Mouse (Mus musculus): ENCODE data around the gene Tbc1d13.

DNA sequence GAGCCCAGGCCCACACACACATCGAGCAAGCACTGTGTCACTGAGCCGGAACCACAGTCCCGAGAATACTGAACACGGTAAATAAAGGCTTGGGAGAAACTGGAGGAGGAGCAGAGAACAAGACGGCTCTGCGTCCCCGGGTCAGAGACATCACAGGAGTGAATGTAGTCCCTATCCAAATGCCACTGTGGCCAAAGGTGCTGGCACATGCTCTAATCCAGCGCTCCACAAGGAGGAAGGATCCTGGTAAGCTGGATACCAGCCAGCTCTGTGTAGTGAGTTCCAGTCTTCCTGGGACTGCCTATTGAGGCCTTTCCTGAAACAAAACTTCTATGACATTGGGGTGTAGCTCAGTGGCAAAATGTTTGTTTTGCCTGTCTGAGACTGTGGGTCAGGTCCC lies 19.1 kb downstream of the Tbc1d13 start:
- TF ChIP-seq POLR2A (IDR thresholded peaks at IDR 0.05; ENCODE audit: low read depth, low read length) (no peak), CTCF (IDR thresholded peaks at IDR 0.05; ENCODE audit: extremely low read depth, insufficient read depth, insufficient read length, insufficient replicate concordance) (no peak)
